Mouse (Mus musculus): ENCODE measurements around the gene Nek1.

- no peak for TF ChIP-seq POLR2A (IDR thresholded peaks at IDR 0.05; ENCODE audit: low read depth, low read length)
- TF ChIP-seq CTCF (IDR thresholded peaks at IDR 0.05; ENCODE audit: extremely low read depth, insufficient read depth, insufficient read length, insufficient replicate concordance) = no peak
Observed at GRCm38 (mm10) chr8:60965741-60966140, 27.3 kb upstream of the Nek1 start.

Measured in spleen, adult 2 months (tissue).